Mouse (Mus musculus): ENCODE measurements around the gene Mical2. TPM values are rescaled to one million over a fixed set of nuclear protein-coding genes. Genes with fewer than 3 reads are reported as not detected.

Mical2 gene
- total RNA-seq, 2 experiments from 2014 or later: 194 to 214 TPM

DNA sequence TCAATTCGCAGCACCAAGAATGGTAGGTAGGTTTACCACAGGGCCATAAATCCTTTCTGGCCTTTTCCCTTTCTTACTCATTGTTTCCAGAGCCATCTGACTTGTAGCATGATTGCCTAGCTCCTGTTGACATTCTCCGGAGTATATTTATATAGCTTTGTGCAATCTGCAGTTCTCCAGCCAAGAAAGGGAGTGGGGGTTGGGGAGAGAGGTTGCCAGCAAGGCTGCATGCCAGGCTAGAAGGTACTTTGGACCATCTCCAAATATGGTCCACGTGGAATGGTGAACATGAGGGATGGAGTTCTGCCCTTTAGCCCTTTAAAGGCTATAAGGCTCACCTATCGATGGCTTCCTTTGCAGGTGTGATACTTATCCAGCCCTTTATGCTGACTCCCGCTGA, 45.2 kb downstream of the Mical2 start:
- intact Hi-C loops (cut with DNase I): no loop called here
- DNase-seq: no peak

DNA sequence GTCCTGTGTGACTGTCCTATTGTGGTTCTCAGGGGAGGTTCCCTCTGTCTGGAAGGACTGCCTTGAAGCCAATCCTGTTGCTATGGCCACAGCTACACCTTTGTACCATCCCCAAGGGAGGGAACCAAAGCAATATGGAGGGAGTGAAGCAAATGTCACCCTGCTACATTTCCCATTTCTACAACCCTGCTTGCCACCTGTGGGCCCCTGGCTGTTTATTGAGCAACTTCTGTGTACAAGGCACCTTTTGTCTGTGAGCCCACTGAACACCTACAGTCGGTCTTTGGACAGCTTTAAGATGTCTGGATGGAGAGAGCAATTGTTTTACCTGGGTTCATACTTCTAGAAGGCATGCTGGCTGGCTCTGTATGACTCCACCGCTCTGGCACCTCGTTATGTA, 46.0 kb downstream of the Mical2 start:
- intact Hi-C loops (cut with DNase I): no loop called here
- DNase-seq: no peak

DNA sequence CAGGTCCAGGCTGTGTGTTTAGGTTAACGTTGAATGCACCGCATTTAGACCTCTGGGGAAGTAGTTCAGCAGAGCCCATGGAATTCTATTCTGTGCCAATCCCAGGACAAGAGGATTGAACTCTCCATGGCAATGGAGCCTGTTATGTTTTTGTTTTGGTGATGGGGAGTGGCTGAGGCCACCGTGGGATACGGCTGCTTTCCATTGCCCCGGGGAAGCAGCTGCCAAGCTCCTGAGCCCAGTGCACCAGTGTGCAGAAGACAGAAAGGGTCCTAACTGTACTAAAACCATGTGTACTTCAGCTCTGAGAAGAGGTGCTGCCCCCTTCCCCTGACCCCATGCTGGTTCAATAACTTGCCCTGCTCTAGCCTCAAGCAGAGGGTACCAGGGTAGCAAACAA, 47.0 kb downstream of the Mical2 start:
- no peak for DNase-seq

DNA sequence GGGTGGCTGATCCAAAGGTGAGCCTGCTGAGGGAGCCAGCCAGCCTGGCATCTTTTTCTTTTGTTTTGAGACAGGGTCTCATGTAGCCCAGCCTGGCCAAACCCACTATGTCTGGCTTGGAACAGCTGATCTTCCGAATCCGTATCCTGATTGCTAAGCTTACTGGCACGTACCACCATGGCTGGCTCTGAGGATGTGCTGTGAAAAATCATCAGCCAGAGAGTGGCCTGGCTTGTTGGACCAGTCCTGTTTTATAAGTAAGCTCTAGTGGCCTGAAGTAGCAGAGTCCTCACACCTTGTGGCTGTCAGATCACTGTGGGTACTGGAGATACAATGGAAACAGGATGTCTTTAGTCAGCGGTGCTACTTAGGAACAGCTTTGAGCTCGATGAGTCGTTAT, 47.8 kb downstream of the Mical2 start:
- intact Hi-C loops (cut with DNase I): no loop called here
- no peak for DNase-seq

More for the DNA sequence above, 47.0 kb downstream of the Mical2 start:
- intact Hi-C loops (cut with DNase I): no loop called here

DNA sequence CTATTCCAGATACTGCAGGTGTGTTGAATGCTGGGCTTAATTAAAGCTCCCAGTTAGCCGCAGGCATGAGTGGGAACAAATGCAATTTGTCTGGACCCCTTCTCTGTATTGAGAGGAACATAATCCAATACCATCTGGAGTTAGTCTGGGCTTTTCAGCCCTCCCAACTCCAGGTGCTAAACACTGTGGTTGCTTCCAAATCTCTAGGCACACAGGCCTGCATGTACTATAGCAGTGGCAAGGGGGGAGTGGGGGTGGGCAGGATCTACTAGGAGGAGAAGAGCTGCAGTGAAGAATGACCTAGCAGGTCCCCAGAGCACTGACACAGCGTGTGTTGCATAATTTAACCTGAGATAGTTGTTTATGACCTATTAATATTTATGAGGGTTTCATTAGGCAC, 49.0 kb downstream of the Mical2 start:
- intact Hi-C loops (cut with DNase I): no loop called here

DNA sequence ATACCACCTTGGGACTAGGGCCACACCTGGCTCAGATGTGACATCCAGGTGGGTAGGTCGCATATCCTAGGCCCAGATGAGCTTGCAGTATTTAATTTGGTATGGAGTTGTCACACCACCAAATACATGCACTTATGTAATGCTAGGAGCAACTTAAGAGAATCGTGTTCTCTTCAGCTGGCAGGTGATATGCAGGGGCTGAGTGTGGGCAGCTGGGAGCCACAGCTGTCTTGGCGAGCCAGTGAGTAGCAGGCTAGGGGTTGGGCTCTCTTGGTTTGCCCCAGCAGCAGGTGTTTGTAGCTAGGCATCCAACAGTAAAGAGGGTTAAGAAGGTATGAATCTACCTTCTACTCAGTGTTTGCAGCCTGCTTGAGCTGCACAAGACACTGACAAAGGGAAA, 49.4 kb downstream of the Mical2 start:
- intact Hi-C loops (cut with DNase I): no loop called here
- no peak for DNase-seq

More for the DNA sequence above, 49.0 kb downstream of the Mical2 start:
- DNase-seq: no peak

DNA sequence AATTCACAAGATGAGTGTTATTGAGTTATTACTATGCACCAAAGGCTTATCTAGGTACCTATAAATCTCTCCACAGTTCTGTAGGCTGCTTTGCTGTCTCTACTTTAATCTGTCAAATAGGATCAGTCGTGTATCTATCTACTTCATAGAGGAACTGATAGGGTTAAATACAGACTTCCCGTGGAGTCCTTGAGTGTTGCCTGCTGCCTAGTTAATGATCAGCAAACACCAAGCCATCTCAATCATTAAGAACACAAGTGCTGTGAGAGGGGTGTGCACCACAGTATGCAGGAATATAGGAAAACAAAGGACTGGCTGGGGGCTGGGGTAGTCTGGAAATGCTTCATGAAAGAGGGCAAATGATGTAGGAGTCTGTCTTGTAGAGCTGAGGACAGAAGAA, 50.2 kb downstream of the Mical2 start:
- intact Hi-C loops (cut with DNase I): no loop called here

DNA sequence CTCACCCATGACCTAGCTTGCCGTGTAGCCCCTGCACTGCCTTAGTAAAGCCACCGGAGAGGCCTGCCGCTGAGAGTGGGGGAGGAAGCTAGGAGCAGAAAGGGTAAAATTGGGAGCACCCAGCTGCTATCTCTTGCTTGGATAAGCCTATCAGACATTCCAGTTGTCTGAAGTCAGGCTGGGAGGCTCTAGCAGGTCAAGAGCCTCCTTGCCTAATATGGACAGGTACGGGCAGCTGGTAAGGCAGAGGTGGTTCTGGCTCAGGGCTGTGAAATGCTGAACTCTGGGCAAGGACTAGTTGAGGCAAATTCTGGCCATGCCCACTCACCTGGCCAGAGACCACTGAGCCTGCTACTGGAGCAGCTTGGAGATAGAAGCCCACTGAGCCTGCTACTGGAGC, 51.2 kb downstream of the Mical2 start:
- DNase-seq: no peak
- intact Hi-C loops (cut with DNase I): no loop called here

More for the DNA sequence above, 50.2 kb downstream of the Mical2 start:
- DNase-seq: no peak

DNA sequence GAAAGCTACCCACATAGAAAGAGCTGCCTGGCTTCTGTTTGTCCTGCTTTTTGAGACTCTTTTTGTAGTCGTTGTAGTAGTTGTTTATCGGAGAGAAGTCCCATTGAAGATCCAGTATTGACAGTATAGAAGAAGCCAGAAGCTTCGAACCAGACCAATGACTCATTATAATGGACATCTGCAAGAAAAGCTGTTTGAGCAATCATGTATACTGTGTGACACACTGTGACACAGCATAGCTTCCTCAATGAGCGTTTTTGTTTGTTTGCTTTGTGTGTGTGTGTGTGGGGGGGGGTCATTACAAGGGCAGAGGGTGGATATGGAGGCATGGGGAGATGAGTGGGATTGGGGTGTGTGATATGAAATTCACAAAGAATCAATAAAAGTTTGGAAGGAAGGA, 53.0 kb downstream of the Mical2 start:
- intact Hi-C loops (cut with DNase I): no loop called here
- DNase-seq: no peak

DNA sequence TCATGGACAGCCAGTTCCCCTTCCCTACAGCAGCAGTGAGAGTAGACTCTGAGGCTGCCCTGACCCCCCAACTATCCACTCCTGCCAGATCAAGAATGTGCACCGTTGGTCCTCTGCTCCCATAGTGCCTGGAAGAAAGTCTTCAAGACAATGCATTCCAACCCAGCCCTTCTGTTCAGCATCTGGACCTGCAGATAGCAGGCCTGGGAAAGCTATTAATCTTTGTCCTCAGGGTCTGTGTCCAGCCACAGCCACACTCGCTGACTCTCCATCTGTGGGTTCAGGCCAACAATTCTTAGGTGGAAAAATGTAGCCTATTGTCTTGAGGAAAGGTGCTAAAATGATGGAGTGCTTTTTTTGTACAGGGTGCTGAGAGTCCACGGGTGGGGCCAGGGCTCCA, 54.8 kb downstream of the Mical2 start:
- no peak for DNase-seq

DNA sequence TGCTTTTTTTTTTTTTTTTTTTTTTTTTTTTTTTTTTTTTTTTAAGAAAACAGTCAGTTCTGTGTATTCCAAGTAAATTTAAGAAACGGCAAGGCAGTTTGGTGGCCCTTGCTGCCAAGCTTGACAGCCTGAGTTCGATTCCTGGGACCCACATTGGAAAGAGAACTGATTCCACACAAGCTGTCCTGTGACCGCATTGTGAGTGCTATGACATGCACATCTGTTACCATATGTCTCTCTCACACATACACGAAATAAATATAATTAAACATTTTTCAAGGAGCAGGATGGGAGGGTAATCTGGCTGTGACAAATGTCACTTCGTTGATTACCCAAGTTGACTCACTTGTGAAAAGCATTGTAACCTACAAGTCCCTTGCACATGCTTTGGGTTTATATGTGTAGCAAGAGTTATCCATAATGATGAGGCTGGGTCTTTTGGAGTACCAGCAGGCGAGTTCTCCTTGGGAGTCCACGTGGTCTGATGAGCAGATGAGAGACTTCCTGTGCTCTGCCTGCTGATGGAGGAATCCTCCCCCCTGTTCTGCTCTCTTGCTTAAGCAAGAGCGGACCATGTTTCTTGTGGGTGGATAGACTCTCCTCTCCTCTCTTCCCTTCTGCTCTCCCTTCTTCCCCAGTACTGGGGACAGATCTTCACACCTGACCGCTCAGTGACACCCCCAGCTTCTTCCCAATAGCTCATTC, 58.1 kb downstream of the Mical2 start:
- no peak for DNase-seq
- intact Hi-C loops (cut with DNase I): loop anchor here (5.0 kb wide), 1 partner anchor 41 kb away; no protein-coding TSS in a partner anchor

More for the DNA sequence above, 54.8 kb downstream of the Mical2 start:
- intact Hi-C loops (cut with DNase I): loop anchor here (5.0 kb wide), 1 partner anchor 38 kb away; no protein-coding TSS in a partner anchor

DNA sequence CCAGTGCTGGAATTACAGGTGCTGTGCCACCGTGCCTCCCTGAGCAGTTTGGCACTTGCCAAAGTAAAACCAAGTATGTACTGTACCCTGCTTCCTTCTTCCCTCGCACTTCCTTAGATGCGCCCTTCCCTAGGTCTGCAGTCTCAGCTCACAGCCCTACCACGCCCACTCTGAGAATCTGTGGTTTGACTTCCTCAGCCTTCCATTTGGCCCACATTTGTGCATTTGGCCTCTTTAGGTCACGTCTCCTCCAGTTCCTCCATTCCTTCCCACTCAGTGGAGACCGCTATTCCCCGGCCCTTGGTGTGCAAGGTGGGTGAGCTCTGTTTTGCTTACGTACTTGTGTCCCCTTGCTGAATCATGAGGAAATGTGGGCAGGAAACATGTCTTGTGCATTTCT, 59.9 kb downstream of the Mical2 start:
- DNase-seq: no peak
- intact Hi-C loops (cut with DNase I): loop anchor here (5.0 kb wide), 1 partner anchor 98 kb away; no protein-coding TSS in a partner anchor

DNA sequence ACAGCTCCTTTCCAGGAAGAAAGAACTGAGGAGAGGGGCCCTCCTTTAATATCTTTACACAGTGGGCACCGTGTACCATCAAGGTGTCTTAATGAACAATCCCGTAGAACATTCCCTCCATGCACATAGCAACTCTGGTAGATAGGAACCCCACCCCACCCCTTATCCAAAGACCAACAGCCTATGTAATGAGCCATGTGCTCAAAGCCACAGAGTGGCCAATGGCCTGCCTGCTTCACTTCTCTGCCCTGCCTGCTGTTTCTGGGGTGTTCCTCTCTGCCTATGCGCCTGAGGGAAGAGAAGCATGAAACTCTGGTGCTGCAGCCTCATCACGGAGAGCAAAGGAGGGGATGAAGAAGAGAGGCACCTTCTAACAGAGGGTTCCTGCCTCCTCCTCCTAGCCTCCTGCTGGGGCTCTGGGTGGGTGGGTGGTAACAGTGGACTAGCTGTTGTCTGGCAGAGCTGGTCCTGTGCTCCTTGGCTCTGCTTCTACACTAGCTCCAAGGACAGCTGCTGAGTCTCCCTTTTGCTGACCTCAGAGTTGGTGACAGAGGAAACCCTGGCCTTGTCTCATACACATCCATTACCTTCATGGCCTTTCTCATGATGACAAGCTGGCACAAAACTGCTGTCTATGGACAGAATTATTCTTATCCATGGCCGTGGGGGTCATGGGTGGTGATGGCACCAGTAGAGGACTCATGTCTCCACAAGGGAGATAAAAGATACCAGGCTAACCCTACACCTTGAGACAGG, 62.9 kb downstream of the Mical2 start:
- no peak for DNase-seq
- intact Hi-C loops (cut with DNase I): loop anchor here (5.0 kb wide), 1 partner anchor 101 kb away; no protein-coding TSS in a partner anchor

DNA sequence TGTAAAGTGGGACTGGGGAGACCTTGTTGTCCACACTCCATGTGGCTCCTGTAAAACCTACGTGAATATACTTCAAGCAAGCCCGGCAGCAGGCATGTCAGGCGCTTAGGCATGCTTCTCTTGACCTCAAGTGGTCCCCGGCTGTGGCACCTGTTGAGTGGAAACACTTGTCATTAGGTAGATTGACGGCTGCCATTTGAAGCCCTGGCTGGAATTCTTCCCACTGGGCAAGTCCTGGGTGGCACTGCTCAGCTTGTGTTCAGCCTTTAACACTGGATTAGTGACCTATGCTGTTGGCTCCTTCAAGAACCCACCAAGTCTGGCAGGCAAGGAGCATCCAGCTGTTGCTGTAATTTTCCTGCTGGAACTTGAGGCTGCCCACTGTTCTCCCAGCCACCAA, 63.9 kb downstream of the Mical2 start:
- DNase-seq: peak; percentile 51 to 67
- intact Hi-C loops (cut with DNase I): loop anchor here (5.0 kb wide), 1 partner anchor 102 kb away; no protein-coding TSS in a partner anchor

DNA sequence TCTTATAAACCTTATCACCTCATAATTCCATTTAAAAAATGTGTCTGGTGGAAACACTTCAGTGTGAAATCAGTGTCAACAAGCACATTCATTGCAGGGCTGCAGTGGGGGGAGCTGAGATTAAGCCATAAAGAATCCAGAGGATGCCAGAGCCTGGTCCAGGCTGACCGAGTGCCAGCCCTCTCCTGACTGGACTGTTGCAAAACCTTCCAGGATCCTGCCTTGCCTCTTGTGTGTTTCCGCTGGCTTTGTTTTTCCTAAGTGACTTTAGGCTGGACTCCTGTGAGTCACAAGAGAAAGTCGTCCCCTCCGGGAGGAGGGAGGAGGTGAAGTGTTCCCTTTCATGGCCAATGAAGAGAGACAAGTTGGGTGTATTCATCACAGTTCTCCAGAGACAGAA, 64.3 kb downstream of the Mical2 start:
- intact Hi-C loops (cut with DNase I): loop anchor here (5.0 kb wide), 2 partner anchors 42 to 103 kb away; no protein-coding TSS in a partner anchor
- DNase-seq: no peak

DNA sequence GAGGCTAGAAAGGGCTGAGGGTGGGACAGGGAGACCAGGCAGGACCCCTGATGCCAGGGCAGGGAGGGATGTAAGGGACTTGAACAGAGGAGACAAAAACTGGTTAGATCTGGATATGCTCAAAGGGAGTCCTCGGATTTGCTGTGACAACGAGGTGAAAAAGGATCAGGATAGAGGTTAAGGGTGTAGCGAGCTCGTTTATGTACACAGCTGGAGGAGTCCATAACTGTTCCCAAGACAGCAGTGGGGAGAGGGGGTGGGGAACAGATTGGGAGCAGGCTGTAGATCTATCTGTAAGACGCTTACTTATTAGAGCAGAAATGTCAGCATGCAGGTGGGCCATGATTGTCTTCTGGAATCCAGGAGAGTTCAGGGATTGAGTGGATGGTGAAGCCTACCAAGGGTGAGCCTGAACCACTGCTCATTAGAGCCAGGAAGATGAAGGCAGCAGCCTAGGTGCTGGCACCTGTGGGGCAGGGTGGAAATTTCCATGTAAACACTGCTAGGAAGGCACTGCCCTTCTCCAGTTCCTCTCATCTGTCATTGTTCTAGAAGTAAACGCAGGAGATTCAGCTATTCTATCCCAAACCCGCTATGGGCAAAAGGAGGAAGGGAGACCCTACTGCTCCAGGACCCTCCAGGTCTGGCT, 67.9 kb downstream of the Mical2 start:
- DNase-seq: no peak
- intact Hi-C loops (cut with DNase I): loop anchor here (5.0 kb wide), 1 partner anchor 39 kb away; no protein-coding TSS in a partner anchor

DNA sequence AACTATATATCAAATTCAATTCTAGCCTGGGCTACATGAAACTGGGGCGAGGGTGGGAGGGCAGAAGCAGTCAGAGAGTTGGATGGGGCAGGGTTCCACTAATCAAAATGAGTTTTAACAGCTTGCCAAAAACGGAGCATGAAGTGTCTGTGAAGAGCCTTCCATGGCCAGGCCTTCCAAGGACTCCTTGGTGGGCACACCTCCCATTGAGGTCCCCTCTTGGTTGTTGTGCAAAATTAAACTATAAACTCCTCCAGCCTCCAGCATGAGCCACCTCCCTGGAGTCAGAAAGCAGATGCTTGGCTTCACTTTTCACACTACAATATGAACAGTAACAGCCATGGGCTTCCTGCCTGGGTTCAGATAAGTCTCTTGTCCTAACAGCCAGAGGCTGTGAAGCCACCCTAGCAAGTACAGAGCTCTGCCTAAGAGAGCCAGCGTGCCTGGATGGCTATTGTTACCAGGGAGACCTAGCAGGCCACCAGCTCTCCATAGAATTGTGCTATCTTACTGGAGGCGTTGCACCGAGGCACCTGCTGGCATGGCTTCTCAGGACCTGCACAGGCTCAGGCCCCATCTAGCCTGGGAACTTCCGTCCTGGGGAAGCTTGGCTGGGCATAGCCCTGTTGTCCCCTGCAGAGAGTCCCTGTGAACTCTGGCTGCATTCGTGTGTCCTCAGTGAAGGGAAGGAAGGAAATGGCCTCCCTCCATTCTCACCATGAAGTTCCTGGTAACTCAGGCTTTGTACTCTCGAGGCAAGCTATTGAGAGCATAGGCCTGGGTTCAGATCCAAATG, 70.0 kb downstream of the Mical2 start:
- no peak for DNase-seq
- intact Hi-C loops (cut with DNase I): no loop called here

DNA sequence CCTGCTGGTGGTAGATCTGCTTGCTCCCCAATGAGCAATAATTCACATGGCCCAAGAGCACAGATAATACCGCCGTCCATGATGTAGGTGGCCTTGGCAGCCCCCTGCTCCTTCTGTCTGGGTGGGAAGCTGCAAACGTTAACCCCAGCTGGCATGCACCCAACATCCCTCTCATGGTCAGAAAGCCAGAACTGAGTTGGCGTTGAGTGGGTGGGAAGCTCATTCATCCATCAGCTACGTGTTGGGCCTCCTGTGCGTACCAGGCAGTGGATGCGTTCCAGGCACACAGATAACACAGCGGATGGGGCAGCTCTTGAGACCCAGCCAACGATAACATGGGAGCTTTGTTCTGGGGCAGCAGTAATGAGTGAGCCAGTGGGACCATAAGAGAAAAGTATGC, 72.4 kb downstream of the Mical2 start:
- intact Hi-C loops (cut with DNase I): no loop called here
- no peak for DNase-seq

DNA sequence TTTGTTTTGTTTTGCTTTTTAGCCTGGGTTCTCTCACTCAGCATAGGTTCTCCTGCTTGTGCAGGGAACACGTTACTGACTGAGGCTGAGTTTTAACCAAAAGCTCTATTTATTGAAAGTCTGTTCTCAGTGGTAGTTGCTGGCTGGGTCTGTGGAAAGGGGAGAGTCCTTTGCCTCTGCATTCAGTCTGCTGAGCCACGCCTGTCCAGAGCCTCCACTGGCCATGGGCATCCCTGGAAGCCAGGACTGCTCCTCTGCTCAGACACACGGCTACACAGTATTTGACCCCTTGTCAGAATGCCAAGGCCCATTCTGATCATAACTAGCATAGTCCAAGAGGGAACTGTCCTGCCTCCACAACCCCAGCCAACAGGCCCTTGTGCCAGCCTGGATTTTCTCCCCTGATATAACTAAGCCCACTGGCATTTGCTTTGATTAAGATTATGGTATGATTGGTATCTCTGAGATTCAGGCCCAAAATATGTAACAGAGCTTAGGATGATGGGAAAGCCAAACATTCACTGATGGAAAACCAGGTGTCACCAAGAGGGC, 73.3 kb downstream of the Mical2 start:
- no peak for DNase-seq
- intact Hi-C loops (cut with DNase I): no loop called here

DNA sequence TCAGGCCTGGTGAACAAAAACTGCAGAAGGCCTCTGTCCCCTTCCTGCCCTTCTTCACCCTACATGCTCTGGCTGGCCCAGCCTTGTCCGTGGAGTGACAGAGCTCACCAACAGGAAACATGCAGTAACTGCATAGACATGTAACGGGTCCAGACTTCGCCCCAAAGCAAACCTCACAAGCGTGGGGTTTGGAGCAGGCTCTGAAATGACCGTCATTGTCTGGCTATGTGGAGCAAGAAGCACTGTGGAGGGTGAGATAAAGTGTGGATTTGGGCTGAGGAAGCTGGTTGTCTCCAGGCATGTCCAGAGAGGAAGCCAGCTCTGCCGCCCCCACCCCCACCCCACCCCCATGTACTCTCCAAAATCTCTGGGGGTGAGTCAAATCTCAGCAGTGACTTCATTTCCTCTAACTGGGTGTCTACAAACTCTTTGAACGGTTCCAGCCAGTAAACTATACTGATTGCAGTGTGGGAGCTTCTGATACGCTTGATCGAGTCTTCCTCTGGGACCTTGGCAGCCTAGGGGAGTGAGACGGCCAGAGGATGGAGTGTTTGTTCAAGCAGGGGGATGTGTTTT, 74.0 kb downstream of the Mical2 start:
- intact Hi-C loops (cut with DNase I): no loop called here
- no peak for DNase-seq
